Mouse (Mus musculus): ENCODE results near the gene T. TPM values are rescaled to one million over a fixed set of nuclear protein-coding genes. Genes with fewer than 3 reads are reported as not detected.

Gene T
- polyA plus RNA-seq, 1 experiment: not detected

DNA sequence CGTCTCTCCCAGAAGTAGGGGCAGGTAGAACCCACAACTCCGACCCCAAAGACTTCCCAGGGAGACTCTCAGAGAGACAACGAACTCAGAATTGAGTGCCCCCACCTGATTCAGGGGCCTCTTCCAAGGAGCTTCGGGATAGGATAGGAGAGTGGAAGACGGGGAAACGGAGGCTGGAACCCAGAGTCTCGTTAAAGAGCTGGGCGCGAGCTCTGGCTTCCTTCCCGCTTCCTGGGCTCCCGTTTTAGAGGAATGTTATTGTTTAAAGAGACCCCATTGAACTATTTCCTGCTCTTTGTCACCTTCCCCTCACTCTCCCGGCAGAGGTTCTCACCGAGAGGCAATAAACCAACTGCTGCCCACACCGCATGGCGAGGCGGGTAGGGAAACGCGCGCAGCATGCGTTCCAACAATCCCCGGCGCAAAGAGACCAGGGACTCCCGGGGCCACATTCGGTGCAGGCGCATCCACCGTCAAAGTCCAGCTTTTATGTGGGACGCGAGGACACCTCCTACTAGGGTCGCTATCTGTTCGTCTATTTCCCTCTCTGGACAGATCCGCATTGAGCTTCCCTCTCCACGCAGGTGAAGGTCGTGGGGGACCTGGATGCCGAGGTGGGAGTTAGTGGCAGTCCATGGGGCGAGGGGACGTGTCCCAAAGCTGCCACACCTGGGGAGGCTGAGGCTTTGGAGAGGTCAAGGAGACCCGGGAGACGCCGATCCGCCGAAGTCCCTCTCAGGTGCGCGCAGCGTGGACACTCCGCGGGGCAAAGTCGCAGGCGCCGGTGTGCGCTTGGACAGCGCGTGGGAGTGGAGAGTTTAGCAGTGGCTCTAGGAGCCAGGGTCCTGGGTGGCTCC lies 874 bp upstream of the T start:
- no peak for DNase-seq (ENCODE audit: low read depth)

GRCm38 (mm10) chr17:8436184-8436583 lies 2.0 kb downstream of the T start:
- no peak for DNase-seq (ENCODE audit: low read depth)

GRCm38 (mm10) chr17:8444062-8444461 lies 9.8 kb downstream of the T start:
- no peak for DNase-seq (ENCODE audit: low read depth)

- no peak for DNase-seq (ENCODE audit: low read depth)
These were observed 13.5 kb downstream of the T start for GRCm38 (mm10) chr17:8447676-8448192.

GRCm38 (mm10) chr17:8448324-8448723 lies 14.1 kb downstream of the T start:
- no peak for DNase-seq (ENCODE audit: low read depth)

GRCm38 (mm10) chr17:8455196-8455595 lies 21.0 kb downstream of the T start:
- no peak for DNase-seq (ENCODE audit: low read depth)

DNA sequence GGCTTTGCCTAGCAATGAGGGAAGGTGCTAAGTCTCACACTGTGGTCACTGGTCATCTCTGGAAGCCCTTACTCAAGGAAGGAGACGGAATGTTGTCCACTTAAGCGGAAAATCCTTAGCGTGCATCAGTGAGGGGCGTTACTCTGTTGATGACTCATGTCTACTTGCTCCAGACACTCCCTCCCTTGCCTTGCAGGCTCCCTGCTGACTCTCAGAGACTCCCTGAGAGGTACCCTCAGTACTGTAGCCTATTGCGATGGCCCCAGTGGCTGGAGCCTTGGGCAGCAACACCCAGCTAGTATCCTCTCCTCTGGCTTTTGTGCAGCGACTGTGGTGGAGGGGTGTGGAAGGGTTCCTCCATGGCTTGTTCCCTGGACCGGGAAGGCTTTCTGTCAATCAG lies 21.4 kb downstream of the T start:
- no peak for DNase-seq (ENCODE audit: low read depth)

DNA sequence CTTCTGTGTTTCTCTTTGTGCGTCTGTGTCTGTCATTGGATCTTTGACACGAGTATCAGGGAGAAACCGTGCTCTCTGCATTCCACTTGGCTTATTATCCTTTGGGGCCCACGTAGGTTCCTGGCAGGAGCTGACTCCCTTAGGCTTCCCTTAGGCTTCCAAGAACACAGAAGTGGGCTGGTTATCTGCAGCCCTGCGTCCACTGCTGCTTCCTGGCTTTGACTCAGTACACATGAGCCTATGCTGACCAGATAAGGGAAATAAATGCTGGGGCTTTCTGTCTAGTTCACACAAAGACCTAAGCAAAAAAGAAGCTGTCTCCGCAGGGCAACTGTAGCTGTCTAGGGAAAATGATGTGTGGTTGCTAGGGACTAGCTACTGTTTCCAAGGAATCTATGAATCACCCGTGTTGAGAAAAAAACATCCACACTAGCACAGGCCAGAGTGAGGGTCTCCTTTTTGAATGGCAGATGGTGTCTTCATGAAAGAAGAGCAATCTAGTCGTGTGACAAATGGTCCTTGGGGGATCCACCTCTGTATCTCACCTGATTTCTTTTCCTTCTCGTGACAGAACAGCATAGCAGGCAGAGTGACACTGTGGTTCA lies 22.7 kb downstream of the T start:
- DNase-seq (ENCODE audit: low read depth): no peak

GRCm38 (mm10) chr17:8461568-8461967 lies 27.3 kb downstream of the T start:
- DNase-seq (ENCODE audit: low read depth): no peak

DNA sequence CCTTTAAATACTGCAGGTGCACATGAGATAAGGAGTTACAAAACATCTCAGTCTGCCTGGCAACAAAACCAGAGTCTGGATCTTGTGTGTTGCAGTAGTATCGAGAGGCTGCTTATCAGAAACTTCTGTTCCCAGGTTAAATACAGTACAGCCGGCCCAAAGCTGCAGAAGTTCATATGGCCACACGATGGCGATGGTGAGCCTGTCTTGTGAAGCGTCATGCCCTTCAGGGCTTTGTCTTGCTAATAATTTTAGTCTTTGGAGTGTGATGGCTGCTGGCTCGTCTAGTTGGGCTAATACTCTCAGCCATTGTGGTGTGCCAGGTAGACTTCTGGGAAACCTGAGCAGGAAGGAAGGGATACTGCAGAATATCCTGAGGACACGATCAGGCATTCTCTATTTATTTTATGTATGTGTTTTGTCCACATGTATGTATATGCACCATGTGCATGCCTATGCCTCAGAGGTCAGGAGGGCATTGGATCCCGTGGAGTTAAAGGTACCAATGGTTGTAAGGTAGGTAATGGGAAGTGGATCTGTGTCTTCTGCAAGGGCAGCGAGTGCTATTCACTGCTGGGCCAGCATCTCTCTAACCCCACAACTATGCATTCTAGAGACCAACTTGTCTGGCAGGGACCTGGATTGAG lies 29.4 kb downstream of the T start:
- DNase-seq (ENCODE audit: low read depth): no peak

- DNase-seq (ENCODE audit: low read depth): no peak
These were observed 33.5 kb downstream of the T start for GRCm38 (mm10) chr17:8467771-8468170.

GRCm38 (mm10) chr17:8468716-8469344 lies 34.6 kb downstream of the T start:
- no peak for DNase-seq (ENCODE audit: low read depth)

- no peak for DNase-seq (ENCODE audit: low read depth)
These were observed 44.3 kb downstream of the T start for GRCm38 (mm10) chr17:8478554-8478953.

- no peak for DNase-seq (ENCODE audit: low read depth)
These were observed 45.4 kb downstream of the T start for GRCm38 (mm10) chr17:8479493-8480128.

- DNase-seq (ENCODE audit: low read depth): no peak
These were observed 47.6 kb downstream of the T start for GRCm38 (mm10) chr17:8481797-8482196.

DNA sequence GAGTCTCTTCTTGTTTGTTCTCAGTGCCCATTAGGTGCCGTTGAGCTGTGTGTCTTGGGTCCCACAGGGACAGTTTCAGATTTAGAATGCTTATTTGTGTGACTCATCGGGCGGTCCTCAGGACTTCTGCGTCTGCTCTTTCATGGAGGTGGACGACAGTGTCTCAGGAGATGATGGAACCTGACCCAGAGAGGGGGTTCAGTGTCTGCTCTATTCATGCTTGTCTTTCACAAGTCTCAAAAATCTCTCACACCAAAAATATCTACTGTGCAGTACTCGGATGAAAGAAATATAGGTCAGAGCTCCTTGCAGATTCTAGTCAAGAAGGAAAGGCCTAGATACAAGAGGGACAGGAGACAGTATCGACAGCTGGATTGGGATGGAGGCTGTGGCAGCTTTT lies 48.7 kb downstream of the T start:
- DNase-seq (ENCODE audit: low read depth): no peak

- no peak for DNase-seq (ENCODE audit: low read depth)
These were observed 50.0 kb downstream of the T start for GRCm38 (mm10) chr17:8484246-8484645.

DNA sequence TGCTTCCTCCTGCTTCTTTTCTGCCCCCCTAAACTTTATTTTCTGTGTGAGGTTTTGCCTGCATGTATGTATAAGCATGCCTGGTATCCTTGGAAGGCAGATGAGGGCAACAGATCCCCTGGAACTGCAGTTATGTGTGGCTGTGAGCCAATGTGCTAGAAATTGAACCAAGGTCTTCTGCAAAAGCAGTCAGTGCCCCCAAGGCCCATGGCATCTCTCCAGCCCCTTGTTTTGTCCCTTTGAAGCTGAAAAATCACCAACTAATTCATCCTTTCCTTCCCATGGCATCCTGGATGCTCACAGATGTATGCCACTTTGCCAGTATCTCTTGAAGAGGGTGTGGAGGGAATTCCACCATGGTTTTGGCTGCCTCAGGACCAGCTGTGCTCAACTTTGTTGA lies 50.9 kb downstream of the T start:
- DNase-seq (ENCODE audit: low read depth): no peak

DNA sequence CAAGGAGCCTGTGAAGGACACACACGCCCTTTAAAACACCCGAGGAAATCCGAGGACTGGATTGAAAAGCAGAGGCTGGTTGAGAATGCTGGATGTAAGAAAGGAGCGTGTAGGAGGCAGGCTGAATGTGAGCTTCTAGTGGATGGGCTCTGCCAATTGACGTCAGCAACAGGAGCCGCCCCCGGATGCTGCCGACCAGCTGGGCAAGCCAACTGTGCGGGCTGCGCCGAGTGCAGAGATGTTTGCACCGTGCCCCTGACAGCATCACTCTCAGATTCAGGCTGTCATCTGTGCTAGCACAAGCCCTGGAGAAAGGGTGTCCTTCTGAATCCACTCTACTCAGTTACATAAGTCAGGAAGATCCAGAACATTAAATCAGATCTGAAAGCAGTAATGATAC lies 53.6 kb downstream of the T start:
- no peak for DNase-seq (ENCODE audit: low read depth)

GRCm38 (mm10) chr17:8490971-8491370 lies 56.7 kb downstream of the T start:
- DNase-seq (ENCODE audit: low read depth): no peak

Measured in gonadal fat pad, adult 2 months (tissue).